Mouse (Mus musculus) kidney, adult 8-10 months (tissue): ENCODE results near the gene Slc31a1.

Source experiments
- DNase-seq, 2 experiments: peaks; one replicate each; pipeline ENCODE4 v3.0.0; 2022

Slc31a1 gene

DNA sequence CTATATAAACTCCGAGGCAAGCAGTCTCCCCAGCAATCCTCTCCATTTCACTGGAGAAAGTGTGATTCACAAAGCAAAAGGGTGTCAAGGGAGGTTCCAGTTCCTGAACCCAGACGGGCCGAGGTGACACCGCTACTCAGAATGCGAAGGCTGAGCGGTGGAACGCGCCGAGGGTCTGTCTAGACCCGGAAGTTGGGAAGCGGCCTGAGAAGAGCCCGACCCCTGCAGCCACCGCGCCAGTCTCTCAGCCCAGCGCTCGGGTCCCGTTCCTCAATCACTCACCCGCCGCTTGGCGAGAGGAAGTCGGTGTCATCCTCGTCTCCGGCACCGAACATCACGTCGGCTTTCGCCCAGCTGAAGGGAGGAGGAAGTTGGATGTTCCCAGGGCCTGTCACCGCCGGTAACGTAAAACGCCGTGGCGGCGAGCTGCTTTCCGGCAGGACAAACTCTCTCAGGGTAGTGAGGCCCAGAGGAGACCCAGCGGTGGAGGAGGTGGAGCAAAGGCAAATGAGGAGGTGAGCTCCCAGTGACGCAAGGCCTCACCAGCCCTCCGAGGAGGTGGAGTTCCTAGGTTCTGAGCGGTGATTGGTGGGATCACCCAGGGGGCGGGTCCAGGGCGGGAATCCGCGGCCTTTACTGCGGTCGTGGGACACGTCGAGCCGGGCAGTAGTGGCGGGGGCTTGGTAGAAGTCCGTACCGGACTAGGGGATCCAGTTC lies at the start of gene Slc31a1, which contains the start of gene Fkbp15:
Slc31a1 (plus strand) TSS at position 640 of the 717 bp plus-strand sequence.
Fkbp15 (minus strand) TSS at position 461 of the 717 bp plus-strand sequence.
- DNase-seq = peak; percentile 97 to 98

DNA sequence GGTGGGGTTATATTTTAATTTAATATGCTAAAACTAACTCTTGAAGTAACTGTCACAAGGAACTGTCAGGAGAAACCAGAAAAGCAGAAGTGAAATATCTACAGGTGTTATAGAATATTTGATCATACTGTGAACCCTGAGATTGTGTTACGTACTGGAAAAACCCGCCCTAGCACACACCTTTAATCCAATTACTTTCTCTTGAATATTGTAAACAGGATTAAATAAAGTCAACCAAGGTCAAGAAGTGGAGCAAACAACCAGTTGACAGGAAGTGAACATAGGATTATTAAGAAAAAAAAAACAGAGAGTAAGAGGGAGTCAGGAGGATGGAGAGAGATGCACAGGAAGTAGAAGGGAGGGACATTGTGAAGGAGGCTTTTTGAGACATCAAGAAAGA lies 47.7 kb upstream of the Slc31a1 start:
- DNase-seq = no peak

DNA sequence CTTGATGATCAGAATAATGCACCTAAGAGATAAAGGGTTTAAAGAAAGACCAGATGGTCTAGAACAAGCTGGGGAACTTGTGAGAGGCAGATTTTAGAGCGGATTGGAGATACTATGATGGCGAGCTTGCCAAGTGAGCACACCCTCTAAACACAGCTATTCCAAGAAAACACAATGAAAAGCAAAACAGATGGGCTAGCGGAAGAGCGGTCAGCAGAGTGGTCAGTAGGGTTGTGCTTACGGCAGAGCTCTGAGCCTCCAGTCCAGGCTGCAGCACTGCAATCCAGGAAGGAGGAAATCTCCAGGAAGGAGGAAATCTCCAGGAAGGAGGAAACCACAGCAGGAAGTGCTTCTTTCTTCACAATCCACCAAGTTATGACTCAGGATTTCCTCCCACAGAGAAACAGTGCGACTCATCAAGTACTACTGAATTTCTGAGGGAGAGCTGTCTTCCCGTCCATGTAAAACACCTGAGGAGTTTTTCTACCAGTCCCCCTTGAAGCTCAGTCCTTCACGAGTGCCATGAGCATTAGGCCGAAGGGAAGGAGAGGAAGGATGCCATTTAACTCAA lies 46.8 kb upstream of the Slc31a1 start:
- no peak for DNase-seq

DNA sequence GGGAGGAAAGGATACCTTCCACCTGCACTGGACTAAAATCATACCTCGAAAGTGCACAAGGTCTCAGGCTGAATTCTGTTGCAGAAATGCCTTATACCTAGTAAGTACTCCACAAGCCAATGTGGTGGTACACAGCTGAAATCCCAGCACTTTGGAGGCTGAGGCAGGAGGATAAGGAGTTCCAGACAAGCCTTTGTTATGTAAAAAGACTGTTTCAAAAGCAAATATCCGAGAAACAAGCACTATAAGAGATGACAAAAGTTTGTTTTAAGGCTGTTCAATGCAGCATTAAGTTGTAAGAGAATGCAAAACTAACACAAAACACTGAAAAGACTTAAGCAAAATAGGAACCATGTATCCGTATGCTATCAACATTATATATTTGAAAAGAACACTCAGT lies 46.0 kb upstream of the Slc31a1 start:
- no peak for DNase-seq

DNA sequence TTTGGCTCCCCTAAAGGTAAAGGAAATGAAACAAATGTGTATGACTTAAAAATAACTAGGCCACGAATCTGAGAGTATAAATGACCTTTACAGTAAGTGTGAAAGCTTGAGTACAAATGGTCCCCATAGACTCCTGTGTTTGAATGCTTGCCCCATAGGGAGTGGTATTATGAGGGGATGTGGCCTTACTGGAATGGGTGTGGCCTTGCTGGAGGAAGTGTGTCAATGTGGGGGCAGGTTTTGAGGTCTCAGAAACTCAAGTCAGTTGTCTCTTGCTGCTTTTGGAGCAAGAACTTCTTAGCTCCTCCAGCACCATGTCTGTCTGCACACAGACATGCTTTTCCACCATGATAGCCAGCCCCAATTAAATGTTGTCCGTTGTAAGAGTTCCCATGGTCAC lies 44.1 kb upstream of the Slc31a1 start:
- DNase-seq = no peak

DNA sequence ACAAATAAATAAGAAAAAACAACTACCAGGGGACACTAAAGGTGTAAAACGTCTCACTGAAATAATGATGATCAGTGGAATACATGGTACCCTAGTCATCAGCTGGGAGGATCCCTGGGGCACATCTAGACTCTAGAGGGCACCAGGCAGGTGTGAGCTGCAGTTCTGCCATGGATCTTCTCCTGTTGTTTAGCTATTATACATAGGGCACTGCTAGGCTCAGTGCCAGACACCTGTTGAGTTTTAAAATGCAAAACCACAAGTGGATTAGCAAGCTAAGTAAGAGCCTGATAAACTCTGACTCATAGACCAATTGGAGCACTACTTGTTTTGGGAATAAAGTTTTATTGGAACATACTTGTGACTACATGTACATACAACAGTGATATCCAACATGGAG lies 42.2 kb upstream of the Slc31a1 start:
- no peak for DNase-seq

DNA sequence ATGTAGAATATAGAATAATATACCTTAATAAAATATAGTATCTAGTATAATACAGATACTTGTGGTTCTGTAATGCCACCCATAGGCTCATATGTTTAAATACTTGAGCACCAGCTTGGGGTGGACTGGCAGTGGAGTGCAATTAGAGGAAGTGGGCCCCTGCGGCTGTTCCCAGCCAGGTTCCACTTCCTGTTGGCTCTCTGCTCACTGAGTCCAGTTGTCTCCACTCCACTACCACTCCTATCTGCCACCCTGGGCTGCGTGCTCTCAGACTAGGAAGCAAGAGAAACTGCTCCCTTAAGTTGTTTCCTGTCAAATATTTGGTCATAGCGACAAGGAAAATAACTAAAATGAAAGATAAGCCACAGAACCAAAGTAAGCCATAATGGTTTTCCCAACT lies 37.8 kb upstream of the Slc31a1 start:
- DNase-seq = no peak

DNA sequence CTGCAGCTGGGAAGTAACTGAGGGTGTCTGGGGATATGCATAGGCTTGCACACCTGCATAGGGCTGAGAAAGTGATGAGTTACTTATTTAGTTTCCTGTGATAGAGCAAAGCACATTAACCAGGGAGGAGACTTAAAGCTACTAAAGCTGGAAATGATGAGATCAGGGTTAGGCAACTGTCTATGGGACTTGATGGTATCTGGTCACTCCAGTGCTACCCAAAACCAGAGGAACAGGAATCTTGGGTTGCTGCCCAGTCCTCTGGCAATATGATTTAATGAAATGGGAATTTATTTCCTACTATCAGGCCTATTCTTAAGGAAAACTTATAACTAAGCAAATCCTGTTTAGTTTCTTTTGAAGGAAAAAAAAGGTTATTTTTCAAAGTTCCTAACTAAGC lies 34.4 kb upstream of the Slc31a1 start:
- DNase-seq = no peak

DNA sequence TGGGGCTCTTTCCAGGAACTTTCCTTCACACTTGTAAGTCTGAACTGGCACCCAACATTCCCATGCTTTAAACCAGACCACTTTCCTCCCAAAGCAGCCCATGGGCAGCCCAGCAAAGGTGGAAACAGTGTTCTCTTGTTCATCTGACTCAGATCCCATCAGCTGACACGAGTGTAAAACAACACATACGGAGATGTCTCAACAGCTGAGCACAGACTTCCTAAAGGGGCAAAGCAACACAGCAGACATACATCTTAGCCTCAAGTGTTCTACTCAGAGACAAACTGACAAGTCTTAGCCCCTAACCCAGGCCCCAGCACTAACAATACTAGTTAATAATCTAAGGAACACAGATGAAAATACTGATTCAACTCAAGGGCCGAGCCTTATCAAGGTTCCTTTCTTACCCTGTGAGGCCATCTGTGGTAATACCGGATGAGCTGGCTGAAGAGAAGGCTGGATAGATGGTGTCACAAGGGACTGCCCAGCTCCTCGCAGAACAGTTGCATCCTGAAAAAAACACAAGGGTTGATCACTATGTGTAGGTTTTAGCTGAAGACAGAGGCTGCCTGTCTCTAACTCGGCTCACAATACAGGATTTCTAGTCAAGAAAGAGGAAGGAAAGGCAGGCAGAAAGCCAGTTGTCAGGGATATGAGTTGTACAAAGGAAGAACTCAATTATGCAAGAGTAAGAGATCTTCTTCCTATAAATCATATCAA lies 31.4 kb upstream of the Slc31a1 start:
- no peak for DNase-seq

DNA sequence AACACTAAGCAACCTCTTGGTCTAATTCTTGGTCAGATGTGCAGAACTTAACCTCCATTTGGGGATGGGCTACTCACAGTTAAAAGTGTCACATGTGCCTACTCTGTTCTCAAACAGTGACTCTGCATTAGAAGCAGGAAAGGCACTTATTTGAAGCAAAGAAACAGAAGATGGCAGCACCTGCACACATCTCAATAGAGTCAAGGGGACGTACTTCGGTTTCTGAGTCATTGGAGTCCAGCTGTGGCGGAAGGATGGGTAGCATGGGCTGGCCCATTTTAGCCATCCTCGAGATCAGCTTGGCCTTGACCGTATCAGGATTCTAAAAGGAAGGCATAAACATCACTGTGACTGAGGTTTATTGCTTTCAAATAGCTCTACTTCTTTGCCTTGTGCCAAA lies 28.6 kb upstream of the Slc31a1 start:
- DNase-seq = no peak

DNA sequence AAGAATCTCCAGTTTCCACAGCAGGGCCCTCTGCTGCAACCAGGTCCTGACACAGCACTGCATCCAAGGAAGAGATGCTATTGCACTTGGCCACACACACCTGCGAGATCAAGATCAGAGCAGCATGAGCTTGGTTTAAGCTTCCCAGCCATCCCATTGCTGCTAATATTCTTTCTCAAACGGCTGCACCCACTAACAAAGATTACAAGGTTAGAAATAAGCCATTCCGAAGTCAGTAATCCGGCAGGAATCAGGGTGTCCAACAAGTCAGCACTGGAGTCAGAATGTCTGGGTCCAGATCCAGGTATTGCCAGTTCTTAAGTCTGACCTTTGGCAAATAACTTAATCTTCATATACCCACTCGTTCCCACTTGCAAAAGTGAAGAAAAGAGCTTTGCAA lies 22.0 kb upstream of the Slc31a1 start:
- no peak for DNase-seq

DNA sequence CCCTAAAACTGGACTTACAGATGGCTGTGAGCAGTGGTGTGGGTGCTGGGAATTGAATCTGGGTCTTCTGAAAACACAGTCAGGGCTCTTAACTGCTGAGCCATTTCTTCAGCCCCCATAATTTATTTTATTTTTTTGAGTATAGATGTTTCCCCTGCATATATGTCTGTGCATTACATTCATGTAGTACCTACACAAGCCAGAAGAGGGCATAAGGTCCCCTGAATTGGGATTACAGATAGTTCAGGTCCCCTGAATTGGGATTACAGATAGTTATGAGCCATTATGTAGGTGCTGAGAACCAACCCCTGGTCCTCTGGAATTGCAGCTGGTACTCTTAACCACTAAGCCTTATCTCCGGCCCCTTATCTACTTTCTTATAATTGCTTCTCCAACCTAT lies 16.5 kb upstream of the Slc31a1 start:
- DNase-seq = no peak

DNA sequence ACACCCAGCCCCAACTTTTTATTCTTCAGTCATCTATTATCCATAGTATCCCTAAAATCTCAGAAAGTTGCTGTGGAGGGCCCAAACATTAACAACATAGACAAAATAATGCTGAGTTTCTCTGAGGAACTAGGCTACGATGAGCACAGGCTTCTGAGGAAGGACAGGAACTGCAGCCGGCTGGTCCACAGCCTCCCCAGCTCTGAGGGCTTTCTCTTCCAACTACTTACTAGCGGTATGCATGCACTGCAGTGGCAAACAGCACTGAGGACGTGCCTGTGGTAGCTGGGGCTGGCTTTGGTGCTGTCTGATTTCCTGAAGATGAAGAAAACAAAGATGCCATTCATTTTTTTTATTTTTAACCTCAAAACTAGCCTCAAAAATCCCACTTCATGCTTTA lies 14.7 kb upstream of the Slc31a1 start:
- DNase-seq = no peak

DNA sequence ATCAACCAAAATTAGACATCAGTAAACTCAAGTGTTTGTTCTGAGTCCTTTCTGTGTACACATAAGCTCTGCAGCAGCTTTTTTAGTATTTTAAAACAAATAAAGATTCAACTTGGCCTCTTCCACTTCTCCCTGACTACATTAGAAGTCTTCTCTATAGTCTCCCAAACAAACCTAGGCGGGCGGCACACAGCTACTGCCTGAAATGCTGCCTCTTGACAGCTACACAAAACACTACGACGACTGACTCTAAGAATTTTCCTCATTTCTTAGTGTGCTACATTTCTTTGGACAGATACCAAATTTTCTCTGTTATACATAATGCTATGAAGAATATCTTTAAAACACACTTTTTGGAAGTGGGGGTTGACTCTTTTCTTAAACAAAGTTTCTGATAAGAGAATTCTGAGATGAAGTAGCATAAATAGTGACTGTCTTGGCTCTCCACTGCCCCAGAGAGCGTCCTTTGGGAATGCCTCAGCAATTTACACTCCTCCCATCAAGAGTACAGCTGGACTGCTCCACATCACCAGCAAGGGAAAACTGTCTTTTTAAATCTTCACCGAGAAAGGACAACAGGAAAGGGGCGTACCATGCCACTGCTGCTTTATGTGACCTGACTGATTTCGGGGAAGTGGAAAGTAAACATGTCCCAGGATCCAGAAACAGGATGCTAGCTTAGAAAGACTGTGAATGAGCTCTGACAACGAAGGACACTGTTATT lies 12.8 kb upstream of the Slc31a1 start:
- peak in 1 of 2 experiments; percentile 31 for DNase-seq

DNA sequence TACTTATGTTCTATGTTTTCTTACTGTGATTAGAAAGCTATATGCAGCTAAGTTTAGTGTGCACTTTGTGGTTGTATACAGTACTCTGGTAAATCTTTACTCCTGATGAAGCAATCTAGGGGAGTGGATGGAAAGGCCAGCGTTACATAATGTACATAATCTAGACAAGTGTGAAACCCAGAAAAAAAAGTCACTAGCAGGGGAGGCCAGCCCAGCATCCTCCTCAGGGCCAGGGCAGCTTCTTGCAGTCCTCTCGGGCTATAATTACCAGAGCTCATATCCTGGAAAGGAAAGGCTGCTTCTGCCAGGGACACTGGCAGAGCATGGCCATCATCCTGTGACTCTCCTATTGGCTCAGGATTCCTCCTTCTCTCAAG lies 12.2 kb upstream of the Slc31a1 start:
- DNase-seq = no peak

DNA sequence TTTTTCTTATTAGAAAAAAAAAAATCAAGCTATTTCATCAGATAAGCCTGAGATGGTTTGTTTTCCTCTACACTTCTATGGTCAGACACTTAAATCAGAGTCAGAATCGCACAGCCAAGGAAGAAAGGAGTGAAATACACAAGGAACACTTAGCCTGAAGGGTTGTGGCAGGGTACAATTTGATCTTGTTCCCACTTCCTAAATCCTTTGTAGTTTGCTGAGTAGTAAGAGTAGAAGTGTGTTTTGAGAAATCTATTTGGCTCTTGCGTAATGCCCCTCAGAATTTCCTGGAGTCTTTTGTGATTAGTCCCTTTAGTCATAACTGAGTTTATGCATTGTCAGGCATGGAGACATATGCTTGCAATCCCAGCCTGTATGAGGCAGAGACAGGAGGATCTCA lies 11.2 kb upstream of the Slc31a1 start:
- DNase-seq = no peak

DNA sequence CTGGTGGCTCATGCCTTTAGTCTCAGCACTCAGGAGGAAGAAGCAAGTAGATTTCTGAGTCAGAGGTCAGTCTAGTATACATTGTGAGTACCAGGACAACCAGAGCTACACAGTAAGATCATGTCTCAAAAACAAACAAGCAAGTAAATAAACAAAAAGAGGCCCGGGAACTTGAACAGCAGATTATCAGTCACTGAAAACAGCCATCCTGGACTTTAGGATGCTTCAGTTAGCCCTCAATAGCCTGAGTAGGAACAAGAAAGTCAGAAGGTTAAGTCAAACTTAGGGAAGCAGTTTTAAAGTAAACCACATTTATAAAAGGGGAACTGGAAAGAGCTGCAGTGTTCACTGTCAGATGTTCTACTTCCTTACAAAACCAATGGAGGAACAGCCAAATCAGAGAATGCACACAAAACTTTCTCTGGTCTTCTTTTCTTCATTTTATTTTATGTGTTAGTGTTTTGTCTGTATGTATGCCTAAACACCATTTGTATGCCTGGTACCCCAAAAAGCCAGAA lies 2.8 kb upstream of the Slc31a1 start:
- DNase-seq = no peak

DNA sequence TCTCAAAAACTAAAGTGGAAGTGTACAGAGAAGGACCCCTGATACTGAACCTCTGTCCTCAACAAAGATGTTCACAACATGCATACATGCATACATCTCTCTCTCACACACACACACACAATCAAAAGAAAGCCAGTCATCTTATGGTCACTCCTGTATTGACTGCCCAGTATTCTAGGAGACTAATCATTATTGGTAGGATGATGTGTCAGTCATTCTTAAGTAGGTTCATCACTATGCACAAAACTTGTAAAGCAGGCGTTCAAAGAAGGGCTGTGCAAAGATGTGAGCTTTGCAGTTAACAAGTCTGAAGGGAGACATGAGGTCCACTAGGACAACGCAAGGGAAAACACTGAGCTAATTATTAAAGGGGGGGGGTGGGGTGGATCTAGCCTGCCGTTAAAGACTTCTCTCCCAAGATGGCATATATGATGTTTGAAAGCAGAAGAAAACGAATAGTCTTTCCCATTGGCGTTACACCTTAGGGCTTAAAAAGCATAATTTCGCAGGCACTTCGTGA lies 1.2 kb upstream of the Slc31a1 start:
- DNase-seq = peak in 1 of 2 experiments; percentile 42

DNA sequence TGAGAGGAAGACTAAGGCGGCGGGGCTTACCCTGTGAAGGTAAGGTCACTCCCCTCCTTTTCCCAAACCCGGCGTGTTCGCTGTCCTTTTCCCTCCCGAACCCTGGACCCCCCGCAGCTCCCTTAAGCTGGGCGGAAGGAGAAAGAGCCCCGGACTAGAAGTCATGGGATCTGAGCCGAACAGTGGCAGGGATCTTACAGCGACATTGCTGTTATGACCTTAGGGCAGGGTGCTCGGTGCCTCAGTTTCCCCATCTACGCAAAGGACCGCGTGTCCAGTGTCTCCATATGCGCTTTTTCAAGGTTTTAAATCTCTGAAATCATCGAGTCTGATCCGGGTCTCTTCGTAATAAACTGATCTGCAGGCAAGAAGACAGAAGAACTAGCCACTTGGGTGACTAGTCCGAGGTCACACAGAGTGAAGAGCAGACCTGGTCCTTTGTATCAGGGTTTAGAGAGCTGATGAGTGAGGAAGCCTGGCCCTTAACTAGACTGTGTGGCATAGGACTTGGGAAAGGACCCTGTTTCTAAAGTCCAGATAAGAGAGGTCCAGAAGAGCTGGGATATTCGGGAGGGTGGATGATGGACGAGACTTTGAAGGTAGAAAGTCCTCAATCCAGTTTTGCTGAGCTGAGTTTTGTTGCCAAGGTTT lies 403 bp downstream of the Slc31a1 start:
- no peak for DNase-seq

DNA sequence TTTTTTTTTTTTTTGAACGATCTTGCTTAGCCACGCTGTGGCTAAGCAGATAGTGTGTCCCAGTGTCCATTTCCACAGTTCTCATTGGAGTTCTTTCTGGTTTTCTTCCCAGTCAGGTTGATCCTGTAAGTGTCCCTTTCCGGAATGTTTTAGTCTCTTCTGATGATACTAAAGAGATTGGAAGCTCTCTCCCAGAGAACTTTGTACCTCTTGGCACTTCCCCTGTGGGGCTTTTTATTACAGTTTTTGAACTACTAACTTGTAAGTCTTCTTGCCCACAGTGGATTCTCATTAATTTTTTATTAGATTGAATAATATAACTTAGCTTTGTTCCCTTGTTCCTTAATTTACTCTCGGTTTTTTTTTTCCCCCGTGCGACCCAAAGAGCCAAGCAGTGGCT lies 1.0 kb downstream of the Slc31a1 start:
- DNase-seq = peak in 1 of 2 experiments; percentile 39

DNA sequence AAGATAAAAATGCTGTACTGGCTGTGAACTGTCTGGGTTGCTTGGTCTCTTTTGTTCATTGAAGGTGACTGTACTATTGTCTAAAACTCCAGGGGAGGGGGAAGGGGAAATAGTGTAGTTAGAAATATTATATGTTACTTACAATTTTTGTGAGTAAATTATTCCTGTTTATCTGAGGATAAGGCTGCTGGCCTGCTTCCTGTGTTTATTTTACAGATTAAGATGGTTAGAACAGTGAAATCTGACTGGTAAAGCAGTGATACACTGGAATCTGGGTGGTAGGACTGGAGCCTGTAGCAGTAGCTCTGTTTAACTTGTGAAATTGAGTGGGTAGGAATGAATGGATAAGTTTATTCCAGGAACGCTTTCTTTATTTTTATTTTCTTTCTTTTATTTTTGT lies 1.5 kb downstream of the Slc31a1 start:
- DNase-seq = no peak

DNA sequence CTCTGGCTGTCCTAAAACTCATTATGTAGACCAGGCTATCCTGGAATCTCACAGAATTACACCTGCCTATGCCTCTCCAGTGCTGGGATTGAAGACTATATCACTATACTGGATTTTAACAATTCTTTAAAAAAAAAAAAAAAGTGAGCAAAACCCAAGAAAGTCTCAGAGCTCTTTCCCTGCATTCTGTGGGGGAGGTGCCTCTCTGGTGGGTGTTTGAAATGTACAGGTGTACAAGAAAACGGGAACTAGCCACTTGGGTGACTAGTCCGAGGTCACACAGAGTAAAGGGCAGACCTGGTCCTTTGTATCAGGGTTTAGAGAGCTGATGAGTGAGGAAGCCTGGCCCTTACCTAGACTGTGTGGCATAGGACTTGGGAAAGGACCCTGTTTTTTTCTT lies 1.9 kb downstream of the Slc31a1 start:
- DNase-seq = no peak

DNA sequence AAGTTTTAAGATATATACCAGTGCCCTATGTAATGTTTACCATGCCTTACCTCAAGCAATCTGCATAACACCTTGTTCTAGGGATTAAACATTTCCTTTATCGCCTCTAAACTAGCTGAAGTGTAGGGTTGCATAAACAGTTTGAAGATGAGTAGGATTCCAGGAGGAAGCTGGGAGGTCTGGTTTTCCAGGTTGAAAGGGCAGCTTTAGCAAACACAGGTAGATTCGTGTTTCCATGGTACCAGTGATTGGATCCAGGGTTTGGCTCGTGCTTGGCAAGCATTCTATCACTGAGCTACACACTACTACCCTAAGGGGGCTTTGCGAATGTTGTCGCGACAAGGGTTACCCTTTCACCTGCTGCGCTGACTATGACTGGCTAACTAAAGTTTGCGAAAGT lies 3.8 kb downstream of the Slc31a1 start:
- DNase-seq = no peak
